In genomic region chr9:122701817-122702216, GRCm38 (mm10) we compare ENCODE assay signal across 9 mouse cellular contexts. TPM values are rescaled to one million over a fixed set of nuclear protein-coding genes. Genes with fewer than 3 reads are reported as not detected.
DNase-seq lines count a peak whose midpoint lies in the region; ATAC-seq and TF ChIP-seq lines count a peak whose summit lies in the region.
"Had no signal": no experiment of that assay in that cellular context is flagged by ENCODE, and none has a peak within 500 bp of the region (broad histone marks: within the 10 kb centered on the region; RNA-seq: fewer than 3 reads in every experiment).

No protein-coding gene starts in this region.

- H3K27me3 ChIP-seq in liver, embryonic 12.5 days (replicated peaks): no peaks in the 10 kb centered on the region
- no peaks in the 10 kb centered on the region; a peak in 3 of 4 replicates for H3K27me3 ChIP-seq in MEL (ENCODE audit: control insufficient read depth in 1 of 2, insufficient read depth in 2 of 2, low read length in 2 of 2)

- H3K9ac ChIP-seq in liver, embryonic 12.5 days: no peak overlapping the region
- no peak overlapping the region for H3K9ac ChIP-seq in MEL (ENCODE audit: control insufficient read depth, low read depth, low read length, poor library complexity, severe bottlenecking)

- no peaks in the 10 kb centered on the region for H3K36me3 ChIP-seq in liver, embryonic 12.5 days
- H3K36me3 ChIP-seq in MEL (ENCODE audit: control insufficient read depth in 1 of 2, insufficient read depth in 2 of 2, low read length in 2 of 2): no peaks in the 10 kb centered on the region
- H3K36me3 ChIP-seq: heart, embryonic 10.5 days had no signal

- no peak overlapping the region for H3K4me3 ChIP-seq in liver, embryonic 12.5 days
- no peak overlapping the region for H3K4me3 ChIP-seq in MEL (ENCODE audit: control insufficient read depth in 1 of 2, insufficient read depth in 1 of 2, low read depth in 2 of 2, low read length in 2 of 2)
- H3K4me3 ChIP-seq: heart, embryonic 10.5 days had no signal

- WGBS in liver, embryonic 12.5 days (ENCODE audit: insufficient replicate concordance): 3% methylated on average over 3 of the region's 3 CpGs

- TF ChIP-seq CTCF in MEL (IDR thresholded peaks at IDR 0.05 in 2 of 3, conservative IDR thresholded peaks at IDR 0.05 in 1 of 3; ENCODE audit: control insufficient read depth in 1 of 3, insufficient read depth in 1 of 3, low read depth in 2 of 3, low read length in 3 of 3, poor library complexity in 1 of 3, severe bottlenecking in 1 of 3): no peak

- DNase-seq in liver (peak; percentile 17), MEL (ENCODE audit: low read depth, low spot score) (peak; percentile 53)
- DNase-seq in c-Kit-positive CD71-negative TER-119-negative erythroid progenitor cells, embryonic 14.5 days (ENCODE audit: low read depth): peak; percentile 32
- peak; percentile 44 for DNase-seq in lung, postnatal 10 days
- no peak for DNase-seq in cerebellum, postnatal 36 days

- TF ChIP-seq POLR2A in MEL (IDR thresholded peaks at IDR 0.05; ENCODE audit: control insufficient read depth in 1 of 2, insufficient read depth in 1 of 2, low read depth in 1 of 2, low read length in 2 of 2, poor library complexity in 1 of 2): no peak

- ATAC-seq in liver, embryonic 12.5 days: no peak
- no peak for ATAC-seq in activated CD4-positive, CD25-positive, alpha-beta regulatory T cell, adult 4 months

- H3K27ac ChIP-seq in liver, embryonic 12.5 days: no peak overlapping the region
- H3K27ac ChIP-seq in MEL (ENCODE audit: control insufficient read depth, low read depth, low read length): no peak overlapping the region
- H3K27ac ChIP-seq: heart, embryonic 10.5 days had no signal

- H3K79me2 ChIP-seq in MEL (ENCODE audit: control insufficient read depth, insufficient read depth, low read length, poor library complexity): no peaks in the 10 kb centered on the region

- no peak overlapping the region for H3K4me2 ChIP-seq in liver, embryonic 12.5 days

- H3K9me3 ChIP-seq in liver, embryonic 12.5 days (replicated peaks): no peaks in the 10 kb centered on the region
- H3K9me3 ChIP-seq in MEL (replicated peaks; ENCODE audit: insufficient read depth, low read length): no peaks in the 10 kb centered on the region
- H3K9me3 ChIP-seq: heart, embryonic 10.5 days had no signal

- H3K4me1 ChIP-seq in liver, embryonic 12.5 days: no peaks in the 10 kb centered on the region
- H3K4me1 ChIP-seq in MEL (ENCODE audit: control insufficient read depth in 1 of 2, insufficient read depth in 2 of 2, low read length in 2 of 2): no peaks in the 10 kb centered on the region
- H3K4me1 ChIP-seq: heart, embryonic 10.5 days had no signal

- no peak for TF ChIP-seq RAD21 in MEL (IDR thresholded peaks at IDR 0.05; ENCODE audit: low read depth, low read length)

- no peak for TF ChIP-seq EP300 in MEL (IDR thresholded peaks at IDR 0.05; ENCODE audit: low read depth in 1 of 2, low read length in 2 of 2)

TF ChIP-seq in MEL, 35 proteins besides CTCF, POLR2A, EP300 and RAD21:
- TF ChIP-seq MXI1 (IDR thresholded peaks at IDR 0.05; ENCODE audit: low read depth, low read length): peak; percentile 51; the same call in 1 of the 2 replicates
- TF ChIP-seq MAFK (IDR thresholded peaks at IDR 0.05; ENCODE audit: borderline replicate concordance, low read depth, low read length): no peak
- peak; percentile 54; the same call in 1 of the 2 replicates for TF ChIP-seq SIN3A (IDR thresholded peaks at IDR 0.05; ENCODE audit: low read length)

RNA-seq across cellular contexts. Expression of gene Topaz1, which starts 45.3 kb away (rescaled TPM):
- not detected in 2 replicates for polyA plus RNA-seq in liver, embryonic 12.5 days (2016; fragmentation: Nextera tagmentation; extraction: Ambion mirVana)
- total RNA-seq in MEL (2012; rRNA removed): not detected in 2 replicates
- polyA plus RNA-seq in MEL (2012; ENCODE audit: insufficient read depth in 1 of 2, insufficient read length in 2 of 2, low read depth in 1 of 2, low replicate concordance in 2 of 2, missing spikeins in 1 of 2): not detected
- polyA plus RNA-seq in activated CD4-positive, CD25-positive, alpha-beta regulatory T cell, adult 4 months (2017; shearing (Covaris generic)): under 1 TPM in 1 of 2 experiments, not detected in 1; 0.07 TPM
- total RNA-seq: liver, adult 2 months had no signal
- polyA plus RNA-seq: liver, adult 2 months had no signal

Comparison
In these comparisons a context has a peak if more than half of its experiments do, and no peak if none do; other contexts are left out.
1. DNase-seq: peak in liver (single experiment), MEL (single experiment), c-Kit-positive CD71-negative TER-119-negative erythroid progenitor cells, embryonic 14.5 days (single experiment) and lung, postnatal 10 days (single experiment); none in cerebellum, postnatal 36 days (0 of 2).